Mouse (Mus musculus) adipocyte (in vitro differentiated cells): ENCODE data around the gene Dvl2.
A peak's percentile ranks its signal among the peaks of the same experiment; 100 is the strongest.

Experiments used
- DNase-seq: peaks from one replicate; pipeline ENCODE4 v3.0.0-alpha.2; 2016; ENCODE audit warnings: low spot score

The Dvl2 gene

DNA sequence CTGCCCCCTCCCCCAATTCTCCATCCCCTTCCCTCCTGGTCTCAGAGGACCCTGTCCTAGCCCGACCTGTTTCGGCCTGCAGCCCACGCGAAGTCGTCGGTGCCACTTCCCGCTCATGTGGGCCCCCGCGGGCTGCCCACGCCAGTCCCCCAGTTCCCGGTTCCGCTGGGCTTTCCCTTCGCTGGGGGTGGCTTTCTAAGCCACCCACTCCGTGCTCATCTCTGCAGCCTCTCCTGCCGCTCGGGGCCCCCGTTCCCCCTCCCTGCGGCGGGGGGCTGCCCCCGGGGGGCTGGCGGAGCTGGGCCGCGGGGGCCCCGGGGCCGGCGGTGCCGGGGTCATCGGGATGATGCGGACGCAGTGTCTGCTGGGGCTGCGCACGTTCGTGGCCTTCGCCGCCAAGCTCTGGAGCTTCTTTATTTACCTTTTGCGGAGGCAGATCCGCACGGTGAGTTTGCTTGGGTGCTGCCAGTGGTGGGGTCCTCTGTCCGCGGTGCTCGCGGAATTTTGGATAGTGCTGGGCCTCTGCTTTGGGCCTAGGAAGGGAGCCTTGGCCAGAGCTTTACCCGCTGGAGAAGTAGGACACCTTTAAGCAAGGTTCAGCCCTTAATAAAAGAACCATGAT lies 19.1 kb upstream of the Dvl2 start, which contains the start of gene Ctdnep1:
Ctdnep1 (plus strand) TSS at position 16 of the 622 bp plus-strand sequence.
- DNase-seq = no peak

- DNase-seq = no peak
Measured at GRCm38 (mm10) chr11:69982225-69982624, 18.2 kb upstream of the Dvl2 start, which contains the start of gene Elp5. TSS of gene Elp5 (minus strand) at chr11:69982517.

DNA sequence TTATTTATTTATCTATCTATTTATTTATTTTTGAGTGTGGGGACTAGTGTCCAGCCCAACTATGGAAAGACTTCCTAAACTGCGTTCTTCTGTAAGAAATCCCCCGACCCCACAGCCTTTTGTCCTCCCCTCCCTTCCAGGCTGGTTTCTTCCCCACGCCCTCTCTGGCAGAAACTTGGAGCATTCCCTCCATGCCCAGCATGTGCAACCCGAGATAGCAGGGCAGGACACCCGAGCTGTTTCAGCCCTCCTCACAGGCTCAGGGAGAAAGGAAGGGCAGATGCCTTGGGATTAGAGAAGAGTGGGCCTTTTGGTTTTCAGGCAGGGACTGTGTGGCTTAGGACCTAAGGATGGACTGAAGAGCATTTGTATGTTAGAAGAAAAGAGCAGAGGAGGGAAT lies 17.5 kb upstream of the Dvl2 start:
- peak; percentile 49 for DNase-seq

GRCm38 (mm10) chr11:69983377-69983776 lies 17.0 kb upstream of the Dvl2 start:
- no peak for DNase-seq

DNA sequence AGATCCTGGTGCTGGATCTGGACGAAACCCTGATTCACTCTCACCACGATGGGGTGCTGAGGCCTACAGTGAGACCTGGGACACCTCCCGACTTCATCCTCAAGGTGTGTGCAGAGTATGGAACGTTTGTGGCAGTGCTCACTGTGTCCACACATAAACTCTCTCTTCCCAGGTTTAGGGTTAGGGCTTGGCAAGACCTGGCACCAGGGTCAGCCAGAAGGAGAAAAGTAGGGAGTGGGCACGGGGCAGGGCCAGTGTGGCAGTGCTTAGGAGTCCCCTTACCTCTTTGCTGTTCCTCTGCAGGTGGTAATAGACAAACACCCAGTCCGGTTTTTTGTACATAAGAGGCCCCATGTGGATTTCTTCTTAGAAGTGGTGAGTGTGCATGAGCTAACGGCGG lies 16.0 kb upstream of the Dvl2 start:
- no peak for DNase-seq

DNA sequence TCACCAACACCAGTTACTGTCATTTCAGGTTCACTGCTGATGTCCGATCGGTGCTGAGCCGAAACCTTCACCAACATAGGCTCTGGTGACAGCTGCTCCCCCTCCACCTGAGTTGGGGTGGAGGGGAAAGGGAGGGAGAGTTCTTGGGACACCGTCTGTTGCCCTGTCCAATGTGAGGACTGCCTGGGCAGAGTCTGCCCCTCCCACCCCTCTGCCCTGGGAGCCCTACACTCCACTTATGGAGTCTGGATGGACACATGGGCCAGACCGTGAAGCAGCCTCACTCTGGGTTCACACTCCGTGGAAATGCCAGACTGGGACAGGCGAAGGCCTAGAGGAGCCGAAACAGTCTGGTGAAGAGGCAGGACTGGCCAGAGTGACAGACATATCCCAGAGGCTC lies 10.4 kb upstream of the Dvl2 start:
- DNase-seq = no peak

- peak; percentile 98 for DNase-seq
Measured at GRCm38 (mm10) chr11:69990850-69991691, 9.3 kb upstream of the Dvl2 start, which contains the start of gene Gabarap. TSS of gene Gabarap (plus strand) at chr11:69991143.

- DNase-seq = no peak
Measured at GRCm38 (mm10) chr11:69991711-69992110, 8.7 kb upstream of the Dvl2 start.

DNA sequence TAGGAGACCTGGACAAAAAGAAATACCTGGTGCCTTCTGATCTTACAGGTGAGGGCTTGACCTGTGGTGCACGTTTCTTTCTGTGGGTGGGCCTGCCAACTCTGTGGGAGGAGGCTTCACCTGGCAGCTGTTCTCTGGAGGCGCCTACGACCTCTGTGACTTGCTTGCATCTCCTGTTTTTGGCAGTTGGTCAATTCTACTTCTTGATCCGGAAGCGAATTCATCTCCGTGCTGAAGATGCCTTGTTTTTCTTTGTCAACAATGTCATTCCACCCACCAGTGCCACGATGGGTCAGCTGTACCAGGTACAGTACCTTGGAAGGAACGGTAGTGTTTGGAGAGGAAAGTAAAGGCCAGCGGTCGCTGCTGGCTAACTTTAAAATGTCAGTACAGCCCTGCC lies 8.0 kb upstream of the Dvl2 start:
- DNase-seq = no peak

DNA sequence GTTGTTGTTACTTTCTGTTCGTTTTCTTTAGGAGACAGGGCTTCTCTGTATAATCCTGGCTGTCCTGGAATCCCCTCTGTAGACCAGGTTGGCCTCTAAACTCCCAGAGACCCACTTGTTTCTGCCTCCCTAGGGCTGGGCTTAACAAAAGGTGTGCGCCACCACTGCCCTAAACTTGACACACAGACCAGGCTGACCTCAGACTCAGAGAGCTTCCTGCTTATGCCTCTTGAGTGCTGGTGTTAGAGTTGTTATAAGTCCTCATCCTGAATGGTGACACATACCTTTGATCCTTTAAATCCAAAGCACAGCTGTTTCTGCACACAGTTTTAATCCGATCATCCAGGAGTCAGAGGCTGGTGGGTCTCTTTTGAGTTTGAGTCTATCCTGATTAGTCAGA lies 7.5 kb upstream of the Dvl2 start:
- DNase-seq = no peak

- no peak for DNase-seq
Measured at GRCm38 (mm10) chr11:69994401-69995090, 5.8 kb upstream of the Dvl2 start.

GRCm38 (mm10) chr11:69995391-69995960 lies 4.9 kb upstream of the Dvl2 start, which contains the start of gene Phf23:
TSS of gene Phf23 (plus strand) at chr11:69995777.
- DNase-seq = peak; percentile 99

GRCm38 (mm10) chr11:69996161-69997061 lies 4.0 kb upstream of the Dvl2 start:
- peak; percentile 56 for DNase-seq

DNA sequence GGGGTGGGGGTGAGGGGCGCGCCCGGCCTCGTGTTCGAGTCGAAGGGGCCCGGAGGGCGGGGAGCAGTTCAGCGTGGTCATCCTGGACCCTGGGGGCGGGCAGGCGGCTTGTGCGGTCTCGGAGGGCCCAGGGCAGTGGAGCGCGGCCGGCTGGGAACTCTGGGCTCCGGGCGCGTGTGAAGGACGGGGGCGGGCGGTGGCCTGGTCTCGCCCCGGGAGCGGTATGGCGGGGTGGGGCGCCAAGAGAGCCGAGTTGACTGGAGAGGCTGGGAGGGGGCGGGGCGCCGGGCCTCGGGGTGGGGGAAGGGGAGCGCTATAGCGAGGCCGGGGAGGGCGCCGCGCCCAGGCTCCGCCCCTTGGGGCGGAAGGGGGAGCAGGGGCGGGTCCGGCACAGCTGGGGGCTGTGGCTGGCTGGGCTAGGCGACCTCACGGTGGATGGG lies 3.3 kb upstream of the Dvl2 start:
- DNase-seq = peak; percentile 81

DNA sequence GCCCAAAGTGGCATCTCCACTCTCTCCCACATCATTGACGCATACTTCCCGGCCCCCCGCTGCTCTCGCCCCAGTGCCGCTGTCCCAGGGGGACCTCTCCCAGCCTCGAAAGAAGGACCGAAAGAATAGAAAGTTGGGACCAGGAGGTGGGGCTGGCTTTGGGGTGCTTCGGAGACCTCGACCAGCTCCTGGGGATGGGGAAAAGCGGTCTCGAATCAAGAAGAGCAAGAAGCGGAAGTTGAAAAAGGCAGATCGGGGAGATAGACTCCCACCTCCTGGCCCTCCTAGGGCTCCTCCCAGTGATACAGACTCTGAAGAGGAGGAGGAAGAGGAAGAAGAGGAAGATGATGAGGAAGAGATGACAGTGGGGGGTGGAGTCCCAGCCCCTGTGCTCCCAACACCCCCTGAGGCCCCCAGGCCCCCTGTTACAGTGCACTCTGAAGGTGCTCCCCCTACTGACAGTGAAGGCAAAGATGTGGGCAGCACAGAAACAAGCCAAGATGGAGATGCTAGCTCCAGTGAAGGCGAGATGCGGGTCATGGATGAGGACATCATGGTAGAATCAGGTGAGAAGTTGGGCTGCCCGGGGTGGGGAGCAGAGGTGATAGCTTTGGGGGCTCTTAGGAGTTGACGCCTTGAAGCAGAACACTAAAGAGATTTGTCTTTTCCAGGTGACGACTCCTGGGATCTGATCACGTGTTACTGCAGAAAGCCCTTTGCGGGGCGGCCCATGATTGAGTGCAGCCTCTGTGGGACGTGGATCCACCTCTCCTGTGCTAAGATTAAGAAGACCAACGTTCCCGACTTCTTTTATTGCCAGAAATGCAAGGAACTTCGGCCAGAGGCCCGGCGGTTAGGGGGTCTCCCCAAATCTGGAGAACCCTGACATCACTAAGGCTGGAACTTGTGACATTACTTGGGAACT lies 1.6 kb upstream of the Dvl2 start:
- DNase-seq = no peak

DNA sequence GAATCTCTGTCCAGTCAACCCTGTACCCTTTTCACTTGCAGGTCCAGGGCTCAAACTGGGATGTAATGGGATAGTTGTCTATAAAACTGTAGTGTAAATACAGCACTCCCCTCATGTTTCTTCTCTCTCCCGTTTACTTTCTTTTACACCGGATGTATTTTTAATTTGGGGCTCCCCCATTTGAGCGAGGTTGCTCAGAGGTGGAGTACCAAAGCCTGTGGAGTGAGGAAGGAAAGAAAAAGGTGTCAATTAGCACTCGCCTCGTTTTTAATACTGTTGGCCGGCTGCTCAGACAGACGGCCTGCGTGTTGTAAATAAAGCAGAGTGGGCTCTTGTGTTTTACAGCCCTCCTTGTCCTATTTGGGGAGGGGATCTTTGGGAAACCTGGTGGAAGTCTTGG lies 729 bp upstream of the Dvl2 start:
- no peak for DNase-seq

DNA sequence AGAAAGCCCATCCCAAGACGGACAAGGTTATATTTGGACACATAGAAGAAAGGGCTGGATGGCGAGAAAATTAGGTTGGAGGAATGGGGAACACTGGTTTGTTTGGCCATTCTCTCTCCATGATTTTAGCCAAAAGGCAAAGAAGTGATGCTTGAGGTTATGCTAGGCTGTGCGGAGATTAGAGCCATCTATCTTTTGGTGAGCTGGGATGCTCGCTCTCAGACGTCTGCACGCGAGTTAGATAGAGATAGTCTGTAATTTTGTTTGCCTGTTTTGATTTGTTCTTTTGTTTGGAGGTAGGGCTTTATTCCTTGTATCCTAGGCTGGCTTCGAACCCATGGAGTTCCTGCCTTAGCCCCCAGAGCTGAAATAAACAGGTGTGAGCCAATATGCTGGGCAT lies 764 bp downstream of the Dvl2 start:
- no peak for DNase-seq

GRCm38 (mm10) chr11:70001865-70002264 lies 1.5 kb downstream of the Dvl2 start:
- DNase-seq = peak; percentile 61

GRCm38 (mm10) chr11:70002471-70002870 lies 2.1 kb downstream of the Dvl2 start:
- no peak for DNase-seq

- DNase-seq = no peak
Measured at GRCm38 (mm10) chr11:70005521-70005920, 5.1 kb downstream of the Dvl2 start.
